Mouse (Mus musculus) C2C12 (cell line): ENCODE results near the gene Gm17374.

Experiments
- CTCF ChIP-seq: IDR thresholded peaks from one replicate; pipeline ENCODE4 v1.5.1; 2011; ENCODE audit not compliant: control insufficient read depth, insufficient read depth, insufficient read length
- MYOG ChIP-seq: IDR thresholded peaks from one replicate; pipeline ENCODE4 v1.6.1; 2011; ENCODE audit not compliant: control insufficient read depth, insufficient read length; ENCODE audit errors: extremely low read depth

- TF ChIP-seq CTCF = no peak
- TF ChIP-seq MYOG = no peak
Measured at GRCm38 (mm10) chr2:140113851-140114250, 38.0 kb upstream of the Gm17374 start.
